Mouse (Mus musculus) ES-E14 (cell line): ENCODE data around the gene Inpp4b. TPM values are rescaled to one million over a fixed set of nuclear protein-coding genes. Genes with fewer than 3 reads are reported as not detected.

Experiments
- DNase-seq: peaks from one replicate; pipeline ENCODE4 v3.0.0-alpha.2; 2013; ENCODE audit warnings: low read depth, low spot score
- H3K27ac ChIP-seq: 2 replicates; pipeline ENCODE4 v1.5.1; 2012; ENCODE audit warnings: low read depth, mild to moderate bottlenecking, low read length, moderate library complexity, mixed read lengths; ENCODE audit not compliant: poor library complexity, insufficient read depth, severe bottlenecking
- H3K36me3 ChIP-seq: 2 replicates; pipeline ENCODE4 v1.6.1; 2012; ENCODE audit warnings: mild to moderate bottlenecking, low read length, moderate library complexity, mixed read lengths; ENCODE audit not compliant: control insufficient read depth, poor library complexity, insufficient read depth, severe bottlenecking
- H3K4me1 ChIP-seq, 2 experiments: fragments of 150-350 bp in 1 of 2; sonication (generic) in 1 of 2; 2 replicates each; pipeline ENCODE4 v1.6.1; 2012; ENCODE audit warnings: low read length in 2 of 2, mild to moderate bottlenecking in 1 of 2, mixed read lengths in 1 of 2; ENCODE audit not compliant: control insufficient read depth in 2 of 2, insufficient read depth in 2 of 2, poor library complexity in 1 of 2
- H3K4me3 ChIP-seq, 2 experiments: fragments of 150-350 bp in 1 of 2; sonication (generic) in 1 of 2; 2 replicates each; pipeline ENCODE4 v1.5.1; 2012; ENCODE audit warnings: low read length in 2 of 2, low read depth in 1 of 2, mild to moderate bottlenecking in 1 of 2, mixed read lengths in 1 of 2; ENCODE audit not compliant: insufficient read depth in 1 of 2, poor library complexity in 1 of 2, severe bottlenecking in 1 of 2
- H3K9ac ChIP-seq: 2 replicates; pipeline ENCODE4 v1.6.1; 2012; ENCODE audit warnings: low read depth, mild to moderate bottlenecking, low read length, mixed read lengths; ENCODE audit not compliant: poor library complexity, insufficient read depth, severe bottlenecking
- H3K9me3 ChIP-seq: fragments of 150-350 bp; sonication (generic); 2 replicates; pipeline ENCODE4 v1.6.1; 2012; ENCODE audit warnings: low read depth, mild to moderate bottlenecking, low read length; ENCODE audit not compliant: control insufficient read depth, insufficient read depth
- CHD2 ChIP-seq: IDR thresholded peaks from 2 replicates; pipeline ENCODE4 v1.6.1; 2014; ENCODE audit warnings: mild to moderate bottlenecking, low read depth, low read length, inconsistent platforms
- HCFC1 ChIP-seq: IDR thresholded peaks from 2 replicates; pipeline ENCODE4 v1.6.1; 2012; ENCODE audit warnings: low read length, inconsistent platforms, borderline replicate concordance; ENCODE audit not compliant: insufficient read depth
- MAFK ChIP-seq: IDR thresholded peaks from 2 replicates; pipeline ENCODE4 v1.6.1; 2014; ENCODE audit warnings: mild to moderate bottlenecking, low read depth, low read length, inconsistent platforms; ENCODE audit not compliant: insufficient read depth
- ZC3H11A ChIP-seq: IDR thresholded peaks from 2 replicates; pipeline ENCODE4 v1.6.1; 2012; ENCODE audit warnings: low read depth, mild to moderate bottlenecking, inconsistent platforms, low read length, borderline replicate concordance
- ZNF384 ChIP-seq: IDR thresholded peaks from 2 replicates; pipeline ENCODE4 v1.6.1; 2012; ENCODE audit warnings: low read depth, low read length, inconsistent platforms
- in situ Hi-C, 2 experiments: fragments of 600-800 bp; cut with MboI; formaldehyde crosslinking; loops; one replicate each; pipeline ENCODE4 v1.15.1; 2025; ENCODE audit warnings: low sequenced_read_pairs in 2 of 2, inconsistent platforms in 1 of 2; ENCODE audit not compliant: unreplicated experiment in 2 of 2
- total RNA-seq: library from RNA; depleted of rRNA; stranded (reverse); fragments of 300-350 nt; gene quantifications from 2 replicates; pipeline ENCODE4 v1.2.3, GENCODE M21; 2012

Inpp4b gene
- total RNA-seq, 1 experiment = 0.98 TPM

DNA sequence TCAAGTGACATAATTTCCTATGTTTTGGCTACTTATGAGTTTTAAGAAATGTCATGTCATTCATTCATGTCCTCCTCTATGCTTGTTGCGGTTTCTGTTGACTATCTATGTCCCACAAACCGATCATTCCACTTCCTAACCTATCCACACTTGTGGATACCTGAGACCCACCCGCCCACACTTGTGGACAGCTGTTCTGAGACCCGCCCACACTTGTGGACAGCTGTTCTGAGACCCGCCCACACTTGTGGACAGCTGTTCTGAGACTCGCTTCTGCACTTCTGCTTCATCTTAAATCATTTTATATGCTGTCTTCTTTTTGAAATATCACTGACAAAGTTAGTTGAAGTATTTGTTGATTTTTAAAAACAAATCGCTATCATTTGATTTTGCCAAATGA is 400.2 kb downstream of the Inpp4b start:
- Histone ChIP-seq H3K9me3 (no peaks in the 10 kb centered on the region), H3K4me3 (no peak overlapping the region), H3K4me1 (no peaks in the 10 kb centered on the region), H3K9ac (no peak overlapping the region), H3K27ac (no peak overlapping the region), H3K36me3 (no peaks in the 10 kb centered on the region)
- in situ Hi-C loops = no loop called here
- TF ChIP-seq CHD2 = no peak
- DNase-seq = no peak

DNA sequence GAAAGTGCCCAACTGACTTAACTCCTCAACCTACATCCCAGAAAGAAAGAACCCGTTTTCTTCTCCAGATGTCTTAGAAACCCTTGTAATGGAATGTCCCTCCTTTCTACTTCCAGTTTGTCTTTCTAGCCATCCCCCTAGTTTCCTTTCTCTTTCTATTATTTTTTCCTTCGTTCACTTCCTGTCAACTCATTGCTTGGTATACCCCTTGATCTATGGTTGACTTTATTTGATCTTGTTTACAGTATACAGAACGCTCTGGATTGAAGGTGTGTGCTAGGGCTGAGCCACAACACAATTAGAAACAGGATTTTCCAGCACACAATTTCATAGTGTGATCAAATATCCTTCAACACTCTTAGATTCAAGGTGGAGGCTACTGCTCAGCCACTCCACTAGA is 400.7 kb downstream of the Inpp4b start:
- no peaks in the 10 kb centered on the region for H3K4me1 ChIP-seq
- in situ Hi-C loops = no loop called here
- no peak overlapping the region for H3K4me3 ChIP-seq
- DNase-seq = no peak
- H3K36me3 ChIP-seq = no peaks in the 10 kb centered on the region
- H3K27ac ChIP-seq = no peak overlapping the region
- H3K9ac ChIP-seq = no peak overlapping the region
- TF ChIP-seq HCFC1 (no peak), MAFK (no peak), ZC3H11A (no peak), ZNF384 (no peak), CHD2 (no peak)
- no peaks in the 10 kb centered on the region for H3K9me3 ChIP-seq

DNA sequence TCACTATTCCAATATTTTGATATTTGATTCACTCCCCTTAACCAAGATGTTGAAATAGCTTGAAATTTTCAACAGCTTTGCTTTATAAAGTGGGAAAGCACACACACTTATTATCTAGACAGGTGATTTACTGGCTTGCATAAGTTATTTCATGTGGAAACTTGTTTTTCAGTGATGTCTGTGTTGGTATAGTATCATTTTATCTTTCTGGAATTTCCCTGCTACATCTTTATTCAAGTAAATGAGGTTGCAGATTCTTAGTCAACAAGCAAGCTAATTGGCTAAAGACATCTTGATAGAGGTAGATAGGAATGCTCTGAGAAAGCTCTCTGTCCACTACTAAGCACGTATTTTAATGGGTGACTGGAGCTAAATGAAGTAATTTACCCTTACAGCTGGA is 403.1 kb downstream of the Inpp4b start:
- H3K27ac ChIP-seq = no peak overlapping the region
- H3K36me3 ChIP-seq = no peaks in the 10 kb centered on the region
- H3K9ac ChIP-seq = no peak overlapping the region
- no peak for TF ChIP-seq ZC3H11A
- no peak for TF ChIP-seq MAFK
- TF ChIP-seq ZNF384 = no peak
- no peak for TF ChIP-seq HCFC1
- no peak for TF ChIP-seq CHD2
- no peaks in the 10 kb centered on the region for H3K9me3 ChIP-seq
- in situ Hi-C loops = no loop called here
- H3K4me1 ChIP-seq = no peaks in the 10 kb centered on the region
- H3K4me3 ChIP-seq = no peak overlapping the region
- no peak for DNase-seq

DNA sequence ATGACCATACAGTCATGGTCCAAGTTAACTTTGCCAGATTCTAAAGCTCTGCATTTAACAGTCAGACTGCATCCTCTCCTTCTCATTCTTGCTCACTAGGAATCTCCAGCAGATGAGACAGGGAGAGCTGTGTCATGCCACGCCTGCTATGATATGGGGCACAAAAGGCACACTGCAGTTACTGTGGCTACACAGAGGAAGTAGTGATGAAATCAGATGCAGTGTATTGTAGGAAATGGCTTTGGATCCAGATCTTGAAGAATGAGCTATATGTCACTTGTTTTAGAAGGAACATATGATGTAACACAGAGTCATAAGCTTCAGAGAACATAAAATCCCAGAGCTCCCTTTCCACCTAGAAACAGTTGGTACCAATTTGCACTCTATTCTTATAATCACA is 408.8 kb downstream of the Inpp4b start:
- Histone ChIP-seq H3K27ac (no peak overlapping the region), H3K36me3 (no peaks in the 10 kb centered on the region), H3K9ac (no peak overlapping the region), H3K4me1 (no peaks in the 10 kb centered on the region), H3K9me3 (no peaks in the 10 kb centered on the region), H3K4me3 (no peak overlapping the region)
- in situ Hi-C loops = no loop called here
- no peak for TF ChIP-seq MAFK
- no peak for TF ChIP-seq ZC3H11A
- TF ChIP-seq CHD2 = no peak
- TF ChIP-seq ZNF384 = no peak
- TF ChIP-seq HCFC1 = no peak
- DNase-seq = no peak

DNA sequence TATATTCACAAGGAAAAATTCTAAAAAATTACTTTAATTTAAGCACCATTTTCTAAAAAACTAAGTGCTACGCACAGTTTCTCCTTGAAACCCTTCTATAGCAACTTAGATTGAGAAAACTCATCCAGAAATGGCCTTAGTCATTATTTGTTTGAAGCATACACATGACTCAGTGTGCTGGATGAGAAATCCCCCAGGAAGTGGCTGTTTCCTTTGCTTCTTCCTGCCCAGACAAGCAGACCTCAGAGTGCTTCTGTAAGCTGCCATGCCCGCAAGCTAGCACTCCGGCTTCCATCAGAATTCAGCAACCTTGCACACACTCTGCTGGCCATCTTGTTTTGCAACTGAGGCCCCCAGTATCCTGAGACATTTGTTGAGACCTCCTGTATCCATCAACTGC is 414.3 kb downstream of the Inpp4b start:
- H3K9me3 ChIP-seq = no peaks in the 10 kb centered on the region
- TF ChIP-seq MAFK (no peak), ZC3H11A (no peak), CHD2 (no peak), ZNF384 (no peak), HCFC1 (no peak)
- in situ Hi-C loops = no loop called here
- DNase-seq = no peak
- no peaks in the 10 kb centered on the region for H3K36me3 ChIP-seq
- no peak overlapping the region for H3K4me3 ChIP-seq
- H3K27ac ChIP-seq = no peak overlapping the region
- H3K4me1 ChIP-seq = no peaks in the 10 kb centered on the region
- H3K9ac ChIP-seq = no peak overlapping the region
